Mouse (Mus musculus): ENCODE measurements around the gene Tes.

DNA sequence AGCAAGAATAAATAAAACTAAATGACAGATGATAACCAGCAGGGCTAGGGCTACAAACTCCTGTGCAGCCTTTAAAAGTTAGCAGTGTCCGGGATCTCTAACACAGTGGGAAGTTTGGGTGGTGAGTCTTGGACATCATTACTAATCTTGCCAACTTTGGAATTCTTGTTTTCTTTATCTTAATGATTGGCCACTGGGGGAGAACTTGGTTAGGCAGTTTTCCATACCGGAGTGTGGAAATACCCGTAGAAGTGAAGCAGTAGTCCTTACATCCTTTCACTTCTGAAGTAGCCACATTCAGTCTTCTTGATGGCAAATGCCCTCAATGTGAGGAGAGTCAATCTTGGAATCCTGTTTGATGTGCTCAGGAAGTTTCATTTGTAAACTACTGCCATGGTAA lies 7.0 kb downstream of the Tes start:
- no peak for TF ChIP-seq CTCF (conservative IDR thresholded peaks at IDR 0.05; ENCODE audit: insufficient read depth, insufficient read length, low read depth, low read length)
- TF ChIP-seq POLR2A (IDR thresholded peaks at IDR 0.05; ENCODE audit: low read depth, low read length) = no peak

Measured in kidney, adult 2 months (tissue).